Mouse (Mus musculus) intestine, embryonic 15.5 days (tissue): Measurements from ENCODE around the gene Mrto4. TPM values are rescaled to one million over a fixed set of nuclear protein-coding genes. Genes with fewer than 3 reads are reported as not detected.

ENCODE experiments used
- ATAC-seq: fragments of 200-750 bp; cut with Nextera tagmentation; 2 replicates; pipeline ENCODE4 v1.8.0; 2017; ENCODE audit warnings: moderate TSS enrichment, moderate library complexity
- H3K27ac ChIP-seq: fragments of 300-500 bp; sonication (generic); 2 replicates; pipeline ENCODE4 v1.5.1; 2015; ENCODE audit warnings: mild to moderate bottlenecking, inconsistent platforms
- H3K27me3 ChIP-seq: fragments of 300-500 bp; sonication (generic); replicated peaks from 2 replicates; pipeline ENCODE4 v1.6.1; 2015; ENCODE audit warnings: inconsistent platforms
- H3K36me3 ChIP-seq: fragments of 300-500 bp; sonication (generic); 2 replicates; pipeline ENCODE4 v1.6.1; 2015; ENCODE audit warnings: inconsistent platforms
- H3K4me1 ChIP-seq: fragments of 300-500 bp; sonication (generic); replicated peaks from 2 replicates; pipeline ENCODE4 v1.6.1; 2015; ENCODE audit warnings: inconsistent platforms
- H3K4me2 ChIP-seq: fragments of 300-500 bp; sonication (generic); replicated peaks from 2 replicates; pipeline ENCODE4 v1.6.1; 2015; ENCODE audit warnings: mild to moderate bottlenecking, inconsistent platforms
- H3K4me3 ChIP-seq: fragments of 300-500 bp; sonication (generic); replicated peaks from 2 replicates; pipeline ENCODE4 v1.5.1; 2015; ENCODE audit warnings: inconsistent platforms
- H3K9ac ChIP-seq: fragments of 300-500 bp; sonication (generic); 2 replicates; pipeline ENCODE4 v1.6.1; 2015; ENCODE audit warnings: inconsistent platforms
- H3K9me3 ChIP-seq: fragments of 300-500 bp; sonication (generic); 2 replicates; pipeline ENCODE4 v1.6.1; 2016; ENCODE audit warnings: inconsistent platforms
- WGBS: fragments of 180-500 bp; shearing (Covaris S2); methylation state at CpG from one replicate; pipeline ENCODE4 v1.1.7; 2015; 5-methylcytosine and 5-hydroxymethylcytosine counted together
- polyA plus RNA-seq: library from polyadenylated mRNA; unstranded; fragments of >200 nt; fragmentation: Nextera tagmentation; extraction: Ambion mirVana; gene quantifications from 2 replicates; pipeline ENCODE4 v1.2.1, GENCODE M21; 2015

Gene Mrto4
- polyA plus RNA-seq, 1 experiment from 2014 or later: 119 TPM

- no peaks in the 10 kb centered on the region for H3K9me3 ChIP-seq
- no peak for ATAC-seq
- 95% methylated on average over 4 of the region's 4 CpGs for WGBS
- H3K27ac ChIP-seq: no peak overlapping the region
- peaks cover 46% of the 10 kb centered on the region for H3K36me3 ChIP-seq
- no peaks in the 10 kb centered on the region for H3K27me3 ChIP-seq
- no peaks in the 10 kb centered on the region for H3K4me1 ChIP-seq
- H3K4me3 ChIP-seq: no peak overlapping the region
- no peak overlapping the region for H3K4me2 ChIP-seq
- no peak overlapping the region for H3K9ac ChIP-seq
These were observed 20.8 kb upstream of the Mrto4 start for GRCm38 (mm10) chr4:139373130-139373529.

- peaks cover 66% of the 10 kb centered on the region for H3K36me3 ChIP-seq
- no peak overlapping the region for H3K4me3 ChIP-seq
- no peak overlapping the region for H3K9ac ChIP-seq
- H3K4me1 ChIP-seq: no peaks in the 10 kb centered on the region
- WGBS: 90% methylated on average over 5 of the region's 5 CpGs
- no peaks in the 10 kb centered on the region for H3K27me3 ChIP-seq
- no peak overlapping the region for H3K4me2 ChIP-seq
- no peak for ATAC-seq
- H3K27ac ChIP-seq: no peak overlapping the region
- no peaks in the 10 kb centered on the region for H3K9me3 ChIP-seq
These were observed 15.7 kb upstream of the Mrto4 start for GRCm38 (mm10) chr4:139368038-139368437.

GRCm38 (mm10) chr4:139367336-139367735 lies 15.0 kb upstream of the Mrto4 start:
- Histone ChIP-seq H3K4me1 (no peaks in the 10 kb centered on the region), H3K36me3 (peaks cover 61% of the 10 kb centered on the region), H3K27me3 (no peaks in the 10 kb centered on the region), H3K9me3 (no peaks in the 10 kb centered on the region), H3K9ac (no peak overlapping the region), H3K4me2 (no peak overlapping the region), H3K4me3 (no peak overlapping the region), H3K27ac (no peak overlapping the region)
- ATAC-seq: no peak
- WGBS: 93% methylated on average over 3 of the region's 3 CpGs

- no peaks in the 10 kb centered on the region for H3K4me1 ChIP-seq
- no peak overlapping the region for H3K27ac ChIP-seq
- H3K27me3 ChIP-seq: no peaks in the 10 kb centered on the region
- 93% methylated on average over 11 of the region's 11 CpGs for WGBS
- ATAC-seq: no peak
- H3K4me2 ChIP-seq: no peak overlapping the region
- H3K9me3 ChIP-seq: no peaks in the 10 kb centered on the region
- no peak overlapping the region for H3K9ac ChIP-seq
- no peak overlapping the region for H3K4me3 ChIP-seq
- H3K36me3 ChIP-seq: peaks cover 55% of the 10 kb centered on the region
These were observed 8.6 kb upstream of the Mrto4 start for GRCm38 (mm10) chr4:139360761-139361548.

- no peaks in the 10 kb centered on the region for H3K27me3 ChIP-seq
- no peak overlapping the region for H3K4me2 ChIP-seq
- H3K36me3 ChIP-seq: peaks cover 30% of the 10 kb centered on the region
- no peak overlapping the region for H3K4me3 ChIP-seq
- no peak for ATAC-seq
- H3K9me3 ChIP-seq: no peaks in the 10 kb centered on the region
- 78% methylated on average over 3 of the region's 3 CpGs for WGBS
- H3K9ac ChIP-seq: no peak overlapping the region
- peaks cover 4% of the 10 kb centered on the region for H3K4me1 ChIP-seq
- no peak overlapping the region for H3K27ac ChIP-seq
These were observed 4.8 kb upstream of the Mrto4 start for GRCm38 (mm10) chr4:139357211-139357610.

GRCm38 (mm10) chr4:139352832-139353231 lies 456 bp upstream of the Mrto4 start:
- Histone ChIP-seq H3K27ac (no peak overlapping the region; the same call in 1 of the 2 replicates), H3K27me3 (no peaks in the 10 kb centered on the region), H3K9ac (peak overlapping the region; percentile 86), H3K4me1 (peaks cover 15% of the 10 kb centered on the region), H3K4me3 (peak overlapping the region; percentile 83), H3K9me3 (no peaks in the 10 kb centered on the region), H3K4me2 (peak overlapping the region; percentile 83), H3K36me3 (peaks cover 23% of the 10 kb centered on the region)
- WGBS: 2% methylated on average over 7 of the region's 7 CpGs
- ATAC-seq: peak; percentile 47; the same call in 1 of the 2 replicates

GRCm38 (mm10) chr4:139345416-139346019 lies 6.9 kb downstream of the Mrto4 start:
- no peaks in the 10 kb centered on the region; the same call in 1 of the 2 replicates for H3K4me1 ChIP-seq
- no peak overlapping the region for H3K4me2 ChIP-seq
- H3K9me3 ChIP-seq: no peaks in the 10 kb centered on the region
- no peak overlapping the region for H3K4me3 ChIP-seq
- peaks cover 30% of the 10 kb centered on the region for H3K36me3 ChIP-seq
- 82% methylated on average over 23 of the region's 23 CpGs for WGBS
- no peak for ATAC-seq
- no peak overlapping the region for H3K27ac ChIP-seq
- no peak overlapping the region for H3K9ac ChIP-seq
- no peaks in the 10 kb centered on the region for H3K27me3 ChIP-seq

- H3K9me3 ChIP-seq: no peaks in the 10 kb centered on the region
- H3K27ac ChIP-seq: no peak overlapping the region
- H3K4me1 ChIP-seq: no peaks in the 10 kb centered on the region
- WGBS: 54% methylated on average over 5 of the region's 5 CpGs
- H3K4me3 ChIP-seq: no peak overlapping the region
- H3K36me3 ChIP-seq: peaks cover 26% of the 10 kb centered on the region
- no peaks in the 10 kb centered on the region for H3K27me3 ChIP-seq
- no peak for ATAC-seq
- H3K4me2 ChIP-seq: no peak overlapping the region
- no peak overlapping the region for H3K9ac ChIP-seq
These were observed 8.7 kb downstream of the Mrto4 start for GRCm38 (mm10) chr4:139343718-139344117.

- no peak overlapping the region for H3K4me2 ChIP-seq
- H3K9ac ChIP-seq: no peak overlapping the region
- WGBS: 72% methylated on average over 7 of the region's 7 CpGs
- no peak for ATAC-seq
- H3K4me1 ChIP-seq: 0 out of 2 replicates have a peak, but pooled peaks cover 3% of the 10 kb centered on the region
- H3K9me3 ChIP-seq: no peaks in the 10 kb centered on the region
- H3K36me3 ChIP-seq: peaks cover 10% of the 10 kb centered on the region
- peaks cover 5% of the 10 kb centered on the region for H3K27me3 ChIP-seq
- no peak overlapping the region for H3K4me3 ChIP-seq
- no peak overlapping the region for H3K27ac ChIP-seq
These were observed 10.7 kb downstream of the Mrto4 start for GRCm38 (mm10) chr4:139341556-139342233.

GRCm38 (mm10) chr4:139340835-139341234 lies 11.5 kb downstream of the Mrto4 start:
- Histone ChIP-seq H3K27me3 (peaks cover 5% of the 10 kb centered on the region), H3K4me2 (no peak overlapping the region), H3K4me3 (no peak overlapping the region), H3K36me3 (0 out of 2 replicates have a peak, but pooled peaks cover 3% of the 10 kb centered on the region), H3K9me3 (no peaks in the 10 kb centered on the region), H3K9ac (no peak overlapping the region), H3K27ac (no peak overlapping the region), H3K4me1 (0 out of 2 replicates have a peak, but pooled peaks cover 3% of the 10 kb centered on the region)
- no peak for ATAC-seq
- WGBS: 75% methylated on average over 4 of the region's 4 CpGs

GRCm38 (mm10) chr4:139338145-139338544 lies 14.2 kb downstream of the Mrto4 start:
- Histone ChIP-seq H3K4me3 (no peak overlapping the region), H3K9me3 (no peaks in the 10 kb centered on the region), H3K27me3 (peaks cover 5% of the 10 kb centered on the region), H3K4me1 (0 out of 2 replicates have a peak, but pooled peaks cover 7% of the 10 kb centered on the region), H3K36me3 (no peaks in the 10 kb centered on the region), H3K27ac (no peak overlapping the region), H3K9ac (no peak overlapping the region), H3K4me2 (no peak overlapping the region)
- 53% methylated on average over 33 of the region's 33 CpGs for WGBS
- no peak for ATAC-seq

- Histone ChIP-seq H3K27me3 (peaks cover 5% of the 10 kb centered on the region), H3K4me1 (0 out of 2 replicates have a peak, but pooled peaks cover 7% of the 10 kb centered on the region), H3K27ac (no peak overlapping the region), H3K9me3 (no peaks in the 10 kb centered on the region), H3K9ac (peak overlapping the region; percentile 44), H3K4me2 (peak overlapping the region; percentile 63), H3K36me3 (no peaks in the 10 kb centered on the region), H3K4me3 (peak overlapping the region; percentile 28)
- ATAC-seq: peak; percentile 71
- WGBS: 19% methylated on average over 24 of the region's 24 CpGs
These were observed 15.4 kb downstream of the Mrto4 start for GRCm38 (mm10) chr4:139336822-139337483.
